Mouse (Mus musculus) limb, embryonic 12.5 days (tissue): ENCODE results near the gene Gprin2. TPM values are rescaled to one million over a fixed set of nuclear protein-coding genes. Genes with fewer than 3 reads are reported as not detected.

Experiments used
- ATAC-seq: fragments of 200-750 bp; cut with Nextera tagmentation; 2 replicates; pipeline ENCODE4 v1.8.0; 2017; ENCODE audit warnings: low read depth, moderate TSS enrichment; ENCODE audit not compliant: insufficient number of reproducible peaks, insufficient read depth, low FRiP score, low TSS enrichment
- H3K27ac ChIP-seq: fragments of 300-500 bp; sonication (generic); 2 replicates; pipeline ENCODE4 v1.5.1; 2016; ENCODE audit warnings: mild to moderate bottlenecking, moderate library complexity
- H3K27me3 ChIP-seq: fragments of 300-500 bp; sonication (generic); 2 replicates; pipeline ENCODE4 v1.6.1; 2016; ENCODE audit warnings: mild to moderate bottlenecking, moderate library complexity
- H3K36me3 ChIP-seq: fragments of 300-500 bp; sonication (generic); 2 replicates; pipeline ENCODE4 v1.6.1; 2016; ENCODE audit warnings: mild to moderate bottlenecking, moderate library complexity
- H3K4me1 ChIP-seq: fragments of 300-500 bp; sonication (generic); replicated peaks from 2 replicates; pipeline ENCODE4 v1.6.1; 2016
- H3K4me2 ChIP-seq: fragments of 300-500 bp; sonication (generic); 2 replicates; pipeline ENCODE4 v1.6.1; 2016; ENCODE audit warnings: mild to moderate bottlenecking, moderate library complexity
- H3K4me3 ChIP-seq: fragments of 300-500 bp; sonication (generic); replicated peaks from 2 replicates; pipeline ENCODE4 v1.5.1; 2016; ENCODE audit warnings: mild to moderate bottlenecking
- H3K9ac ChIP-seq: fragments of 300-500 bp; sonication (generic); replicated peaks from 2 replicates; pipeline ENCODE4 v1.6.1; 2016; ENCODE audit warnings: mild to moderate bottlenecking, moderate library complexity
- H3K9me3 ChIP-seq: fragments of 300-500 bp; sonication (generic); 2 replicates; pipeline ENCODE4 v1.6.1; 2016; ENCODE audit warnings: mild to moderate bottlenecking, moderate library complexity
- WGBS: fragments of 180-500 bp; shearing (Covaris S2); methylation state at CpG from one replicate; pipeline ENCODE4 v1.1.7; 2016; 5-methylcytosine and 5-hydroxymethylcytosine counted together
- polyA plus RNA-seq: library from polyadenylated mRNA; unstranded; fragments of >200 nt; fragmentation: Nextera tagmentation; extraction: Ambion mirVana; gene quantifications from 2 replicates; pipeline ENCODE4 v1.2.1, GENCODE M21; 2016

Gprin2 gene
- polyA plus RNA-seq, 1 experiment from 2014 or later: 2.4 TPM

- no peak for ATAC-seq
Measured at GRCm38 (mm10) chr14:34152342-34152741, 49.1 kb downstream of the Gprin2 start, which contains the start of gene Npy4r. Gene Npy4r, minus strand, starts transcription at chr14:34152489.

DNA sequence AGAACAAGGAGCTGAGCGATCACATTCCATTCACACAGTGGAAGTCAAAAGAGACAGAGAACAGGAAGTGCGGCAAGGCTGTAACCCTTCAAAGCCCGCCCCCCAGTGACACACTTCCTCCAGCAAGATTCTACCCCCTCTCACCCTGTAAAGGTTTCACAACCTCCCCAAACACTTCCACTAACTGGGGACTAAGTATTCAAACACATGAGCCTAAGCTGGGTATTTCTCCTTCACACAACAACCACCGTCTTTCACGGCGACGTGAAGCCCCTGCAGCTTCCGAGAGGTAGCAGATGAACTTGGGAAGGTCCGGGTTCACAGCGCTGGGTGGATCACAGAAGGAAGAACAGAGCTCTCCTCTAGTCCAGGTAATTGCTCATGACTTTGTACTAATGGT, 58.5 kb downstream of the Gprin2 start:
- no peaks in the 10 kb centered on the region for H3K4me1 ChIP-seq
- H3K9ac ChIP-seq: no peak overlapping the region
- H3K9me3 ChIP-seq: no peaks in the 10 kb centered on the region
- WGBS: 93% methylated on average over 10 of the region's 10 CpGs
- H3K4me2 ChIP-seq: no peak overlapping the region
- no peak overlapping the region for H3K27ac ChIP-seq
- ATAC-seq: no peak
- no peaks in the 10 kb centered on the region for H3K36me3 ChIP-seq
- no peaks in the 10 kb centered on the region for H3K27me3 ChIP-seq
- H3K4me3 ChIP-seq: no peak overlapping the region

More at GRCm38 (mm10) chr14:34152342-34152741, 49.1 kb downstream of the Gprin2 start, which contains the start of gene Npy4r:
- H3K4me2 ChIP-seq: peak within 1 kb of the TSS; percentile 40
- 16% methylated on average over 16 of the region's 16 CpGs for WGBS
- H3K27ac ChIP-seq: no peak within 1 kb of the TSS
- H3K4me3 ChIP-seq: no peak within 1 kb of the TSS
- H3K36me3 ChIP-seq: no peaks in the 10 kb centered on the region
- no peaks in the 10 kb centered on the region for H3K9me3 ChIP-seq
- H3K9ac ChIP-seq: no peak within 1 kb of the TSS
- H3K4me1 ChIP-seq: peaks cover 11% of the 10 kb centered on the region
- peaks cover 22% of the 10 kb centered on the region; the same call in 1 of the 2 replicates for H3K27me3 ChIP-seq

DNA sequence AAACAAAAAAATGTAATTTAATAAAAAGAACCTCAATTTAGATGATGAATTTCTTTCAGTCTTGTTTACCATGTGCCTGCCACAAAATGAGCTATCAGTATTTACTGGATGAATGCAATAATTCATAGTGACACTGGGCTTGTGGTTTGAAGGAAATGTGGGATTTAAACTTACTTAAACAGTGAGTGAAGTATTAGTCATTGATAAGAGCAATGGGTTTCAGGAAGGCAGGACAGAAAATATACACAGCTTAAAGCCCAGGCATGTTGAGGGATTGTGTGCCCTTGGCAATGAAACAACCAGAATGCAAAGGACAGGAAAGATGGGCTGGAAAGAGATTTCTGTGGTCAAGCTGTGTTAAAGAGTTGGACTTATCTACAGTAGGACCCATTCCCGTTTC, 59.1 kb downstream of the Gprin2 start:
- Histone ChIP-seq H3K4me3 (no peak overlapping the region), H3K9ac (no peak overlapping the region), H3K4me2 (no peak overlapping the region), H3K9me3 (no peaks in the 10 kb centered on the region), H3K4me1 (no peaks in the 10 kb centered on the region), H3K27me3 (no peaks in the 10 kb centered on the region), H3K27ac (no peak overlapping the region), H3K36me3 (no peaks in the 10 kb centered on the region)
- 74% methylated on average over 1 of the region's 1 CpGs for WGBS
- ATAC-seq: no peak

- WGBS: 91% methylated on average over 15 of the region's 15 CpGs
- Histone ChIP-seq H3K4me3 (no peak overlapping the region), H3K36me3 (no peaks in the 10 kb centered on the region), H3K9me3 (no peaks in the 10 kb centered on the region), H3K27me3 (no peaks in the 10 kb centered on the region), H3K9ac (no peak overlapping the region), H3K4me1 (no peaks in the 10 kb centered on the region), H3K27ac (no peak overlapping the region), H3K4me2 (no peak overlapping the region)
- no peak for ATAC-seq
Measured at GRCm38 (mm10) chr14:34139671-34140664, 61.5 kb downstream of the Gprin2 start.

Other genes with a start within 250 kb of the Gprin2 start
- gene Rbp3, start 247.7 kb downstream of the Gprin2 start, polyA plus RNA-seq: not detected in 2 replicates
- 0.10 and 0.18 TPM in 2 replicates for gene Zfp488, start 222.9 kb downstream of the Gprin2 start, polyA plus RNA-seq
- gene Gm30083, start 186.5 kb downstream of the Gprin2 start, polyA plus RNA-seq: not detected in 2 replicates
- gene Gm5460, start 184.9 kb downstream of the Gprin2 start, polyA plus RNA-seq: not detected in 2 replicates
- gene Antxrl, start 148.9 kb downstream of the Gprin2 start, polyA plus RNA-seq: not detected in 2 replicates
- gene Anxa8, start 115.7 kb downstream of the Gprin2 start, polyA plus RNA-seq: 6.0 and 6.1 TPM in 2 replicates
- gene A630023A22Rik, start 98.9 kb downstream of the Gprin2 start, polyA plus RNA-seq: not detected in 2 replicates
- gene Npy4r, start 49.2 kb downstream of the Gprin2 start, polyA plus RNA-seq: not detected in 2 replicates
- gene Syt15, start 17.9 kb upstream of the Gprin2 start, polyA plus RNA-seq: 0.12 and 0.16 TPM in 2 replicates
- gene Shld2, start 108.8 kb upstream of the Gprin2 start, polyA plus RNA-seq: 14.9 and 15.8 TPM in 2 replicates
- gene Glud1, start 109.1 kb upstream of the Gprin2 start, polyA plus RNA-seq: 86.5 and 93.6 TPM in 2 replicates
- gene Fam25c, start 153.8 kb upstream of the Gprin2 start, polyA plus RNA-seq: 0.84 TPM in 1 of 2 replicates, not detected in the other
- gene Sncg, start 173.1 kb upstream of the Gprin2 start, polyA plus RNA-seq: 3.5 and 7.5 TPM in 2 replicates
- gene Mmrn2, start 173.8 kb upstream of the Gprin2 start, polyA plus RNA-seq: 6.7 and 6.8 TPM in 2 replicates